Mouse (Mus musculus) right cerebral cortex, postnatal 10 days (tissue): ENCODE results near the gene Myh7b.
A peak's percentile ranks its signal among the peaks of the same experiment; 100 is the strongest.
"Not testable (repeated sequence)": the region's sequence is repeated elsewhere in the genome, so short reads cannot be mapped to it uniquely, and the experiment has no call there.

Source experiments
- DNase-seq, 2 experiments: peaks; one replicate each; pipeline ENCODE4 v3.0.0; 2021; ENCODE audit warnings: low spot score in 2 of 2

The Myh7b gene

DNA sequence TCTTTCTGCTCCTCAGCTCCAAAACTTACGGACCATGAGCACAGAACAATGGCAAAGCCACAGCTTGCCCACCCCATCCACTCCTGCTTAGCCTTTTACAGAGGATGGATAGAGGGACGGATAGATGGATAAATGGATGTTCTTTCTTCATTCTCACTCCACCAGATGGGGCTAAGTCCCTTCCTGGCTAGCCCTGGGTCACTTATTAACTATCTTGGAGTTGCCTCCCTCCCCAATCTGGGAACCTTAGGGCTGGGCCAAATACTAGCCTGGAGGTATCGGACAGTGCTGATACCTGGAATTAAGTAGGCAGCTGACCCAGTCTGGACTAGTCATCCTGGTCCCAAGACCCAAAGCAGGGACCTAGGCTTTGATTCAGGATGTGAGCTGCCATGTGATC, 7.3 kb upstream of the Myh7b start:
- DNase-seq = no peak

DNA sequence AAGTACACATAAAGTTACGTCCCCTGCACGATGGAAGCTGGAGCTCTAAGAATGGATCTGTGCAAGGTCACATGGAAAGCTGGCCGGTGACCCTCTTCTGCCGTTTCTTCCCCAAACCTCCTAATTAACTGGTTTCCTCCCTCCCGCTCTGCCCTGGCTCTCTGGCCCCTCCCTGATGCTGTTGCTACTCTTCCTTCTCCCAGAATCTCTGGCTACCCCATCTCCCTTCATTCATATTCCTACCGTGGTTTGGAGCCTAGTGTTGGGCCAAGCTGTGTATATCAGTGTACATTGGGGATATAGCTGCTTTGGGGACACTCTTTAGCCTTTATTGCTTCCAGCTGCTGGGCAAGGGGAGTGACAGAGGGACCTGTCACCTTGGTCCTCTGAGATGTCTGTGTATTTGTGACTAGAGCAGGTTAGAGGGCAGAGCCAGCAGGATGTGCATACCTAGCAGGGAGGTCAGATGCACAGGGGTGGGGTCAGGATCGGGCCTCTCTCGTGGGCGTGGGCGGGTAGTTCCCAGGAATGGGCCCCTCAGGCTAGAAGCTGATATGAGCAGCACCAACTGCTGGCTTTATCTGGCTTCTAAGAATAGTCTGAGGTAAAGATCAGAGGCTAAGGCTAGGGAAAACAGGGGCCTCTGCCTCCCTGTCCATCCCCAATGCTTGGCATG, 6.3 kb upstream of the Myh7b start:
- no peak for DNase-seq

DNA sequence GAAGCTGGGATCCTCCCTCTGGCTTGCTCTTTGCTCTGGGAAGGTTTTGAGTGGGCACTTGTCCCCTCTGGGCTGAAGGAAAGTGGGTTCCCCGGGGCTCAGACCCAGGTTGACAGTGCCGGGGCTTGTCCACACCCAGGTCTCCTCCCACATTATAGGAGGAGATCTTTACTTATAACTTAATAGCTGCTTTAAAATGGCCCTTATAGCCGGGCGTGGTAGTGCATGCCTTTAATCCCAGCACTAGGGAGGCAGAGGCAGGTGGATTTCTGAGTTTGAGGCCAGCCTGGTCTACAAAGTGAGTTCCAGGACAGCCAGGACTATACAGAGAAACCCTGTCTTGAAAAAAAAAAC, 5.8 kb upstream of the Myh7b start:
- not testable (repeated sequence) for DNase-seq

DNA sequence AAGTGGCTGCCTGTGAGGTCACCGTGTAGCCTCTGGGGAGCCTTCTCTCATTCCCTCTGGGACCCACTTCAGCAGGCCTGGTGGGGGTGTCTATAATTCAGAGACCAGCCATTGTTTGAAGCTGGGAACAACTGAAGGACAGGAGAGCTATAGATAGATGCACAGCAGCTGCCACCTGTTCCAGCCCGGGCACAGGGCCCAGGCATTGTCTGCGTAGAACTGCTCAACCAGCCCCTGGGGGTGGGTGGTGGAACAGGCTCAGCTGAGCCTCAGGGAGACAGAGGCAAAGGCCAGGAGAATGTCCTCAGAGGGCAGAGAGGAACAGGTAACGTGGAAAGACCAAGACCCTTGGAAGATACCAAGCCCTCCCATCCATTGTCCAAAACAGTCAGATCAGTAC, 4.7 kb upstream of the Myh7b start:
- peak in 1 of 2 experiments; percentile 49 for DNase-seq

DNA sequence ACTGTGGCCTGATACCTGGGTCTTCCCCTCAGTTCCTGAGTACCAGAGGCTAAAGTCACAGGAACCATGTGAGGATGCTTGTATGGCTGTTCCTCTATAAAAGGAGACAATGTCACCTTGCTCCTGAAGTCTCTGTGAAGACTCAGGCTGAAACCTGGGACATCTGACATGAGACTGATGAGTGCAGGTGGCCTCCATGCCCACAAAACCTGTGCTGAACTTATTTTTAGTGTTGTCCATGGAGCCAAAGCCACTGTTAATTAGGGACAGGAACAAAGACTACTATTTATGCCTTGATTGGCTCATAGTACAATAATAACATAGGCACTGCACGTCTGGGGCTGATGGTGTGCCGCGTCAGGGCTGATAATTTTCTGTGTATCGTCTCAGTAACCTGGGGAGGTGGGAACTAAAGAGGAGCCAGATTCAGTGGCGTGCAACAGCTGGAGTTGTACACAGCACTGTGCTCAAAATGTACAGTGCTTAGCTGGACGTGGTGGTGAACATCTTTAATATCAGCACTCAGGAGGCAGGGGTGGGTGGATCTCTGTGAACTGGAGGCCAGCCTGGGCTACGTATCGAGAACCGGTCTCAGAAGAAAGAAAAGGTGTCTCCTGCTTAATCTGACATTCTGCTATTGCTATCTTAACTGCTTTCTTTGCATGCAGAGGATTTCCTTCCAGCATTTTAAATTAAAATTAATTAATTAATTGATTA, 980 bp downstream of the Myh7b start:
- DNase-seq = no peak

DNA sequence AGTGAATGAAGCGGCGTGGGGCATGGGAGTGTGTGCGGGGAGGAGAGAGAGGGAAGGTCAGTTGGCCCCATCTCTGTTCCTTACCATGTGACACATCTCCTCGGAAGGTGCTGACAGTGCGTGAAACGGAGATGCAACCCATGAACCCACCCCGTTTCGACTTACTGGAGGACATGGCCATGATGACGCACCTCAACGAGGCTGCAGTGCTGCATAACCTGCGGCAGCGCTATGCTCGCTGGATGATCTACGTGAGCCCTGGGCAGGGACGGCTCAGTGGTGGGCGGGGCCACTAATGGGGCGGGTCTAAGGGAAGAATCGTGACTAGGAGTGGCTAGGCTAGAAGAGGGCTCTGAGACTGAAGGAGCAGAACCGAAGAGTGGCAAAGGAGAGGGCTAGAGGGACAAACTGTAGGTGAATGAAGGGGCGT, 2.3 kb downstream of the Myh7b start:
- DNase-seq = no peak

DNA sequence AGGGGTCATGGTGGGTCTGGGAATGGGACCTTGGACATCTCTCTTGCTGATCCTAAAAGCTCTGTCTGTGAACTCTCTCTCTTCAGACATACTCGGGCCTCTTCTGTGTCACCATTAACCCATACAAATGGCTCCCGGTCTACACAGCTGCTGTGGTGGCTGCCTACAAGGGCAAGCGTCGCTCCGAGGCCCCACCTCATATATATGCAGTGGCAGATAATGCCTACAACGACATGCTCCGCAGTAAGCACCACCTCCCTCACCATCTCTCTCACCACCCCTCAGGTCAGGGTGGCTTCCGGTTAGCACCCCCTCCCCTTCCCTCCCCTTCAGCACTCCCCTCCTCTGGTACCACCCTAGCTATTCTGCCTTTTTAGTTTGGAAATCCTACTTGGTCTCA, 2.9 kb downstream of the Myh7b start:
- DNase-seq = no peak

DNA sequence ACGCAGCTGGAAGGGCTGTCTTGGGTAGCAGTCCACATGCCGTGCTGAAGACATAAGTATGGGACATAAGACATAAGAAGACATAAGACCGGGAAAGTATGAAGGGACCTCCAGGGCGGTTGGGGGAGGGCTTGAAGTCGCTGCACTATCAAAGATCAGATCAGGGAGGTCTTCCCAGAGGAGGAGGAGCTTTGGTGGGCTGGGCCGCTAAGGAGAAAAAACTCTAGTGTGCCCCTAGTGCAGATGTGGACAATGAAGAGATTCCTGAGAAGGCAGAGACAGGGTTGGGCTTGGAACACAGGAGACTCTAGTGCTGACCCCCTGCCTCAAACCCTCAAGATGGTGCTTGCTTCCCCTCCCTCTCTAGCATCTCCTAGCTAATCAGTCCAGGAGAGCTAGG, 6.0 kb downstream of the Myh7b start:
- DNase-seq = no peak

DNA sequence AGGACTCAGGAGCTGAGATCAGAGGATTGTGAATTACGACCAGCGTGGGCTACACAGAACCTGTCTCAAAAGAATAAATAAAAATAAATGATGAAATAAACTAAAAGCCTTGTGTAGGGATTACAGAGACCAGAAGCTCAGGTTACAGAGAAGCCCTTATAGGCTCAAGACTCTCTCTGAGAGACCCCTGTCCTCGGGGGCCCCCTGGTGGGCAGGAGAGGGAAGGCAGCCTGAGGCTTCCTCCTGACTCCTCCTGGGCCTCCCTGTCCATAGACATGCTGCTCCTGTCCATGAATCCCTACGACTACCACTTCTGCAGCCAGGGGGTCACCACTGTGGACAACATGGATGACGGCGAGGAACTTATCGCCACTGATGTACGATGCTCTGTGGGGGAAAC, 8.8 kb downstream of the Myh7b start:
- peak; percentile 77 to 89 for DNase-seq

DNA sequence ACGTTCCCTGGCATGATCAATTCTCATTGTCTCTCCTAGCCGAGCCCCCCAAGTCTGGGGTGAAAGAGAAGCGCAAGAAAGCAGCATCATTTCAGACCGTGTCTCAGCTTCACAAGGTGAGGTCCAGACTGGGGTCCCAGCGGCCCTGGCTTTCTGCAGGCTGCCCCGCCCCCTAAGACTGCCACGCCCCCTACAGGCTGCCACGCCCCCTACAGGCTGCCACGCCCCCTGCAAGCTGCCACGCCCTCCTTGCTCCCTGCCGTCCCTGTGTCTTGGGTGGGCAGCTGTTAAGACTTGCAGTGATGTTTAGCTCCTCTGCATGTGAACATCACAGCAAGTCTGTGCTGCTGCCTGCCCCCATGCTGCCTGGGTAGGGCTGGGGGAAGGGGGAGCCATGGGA, 11.6 kb downstream of the Myh7b start:
- no peak for DNase-seq

DNA sequence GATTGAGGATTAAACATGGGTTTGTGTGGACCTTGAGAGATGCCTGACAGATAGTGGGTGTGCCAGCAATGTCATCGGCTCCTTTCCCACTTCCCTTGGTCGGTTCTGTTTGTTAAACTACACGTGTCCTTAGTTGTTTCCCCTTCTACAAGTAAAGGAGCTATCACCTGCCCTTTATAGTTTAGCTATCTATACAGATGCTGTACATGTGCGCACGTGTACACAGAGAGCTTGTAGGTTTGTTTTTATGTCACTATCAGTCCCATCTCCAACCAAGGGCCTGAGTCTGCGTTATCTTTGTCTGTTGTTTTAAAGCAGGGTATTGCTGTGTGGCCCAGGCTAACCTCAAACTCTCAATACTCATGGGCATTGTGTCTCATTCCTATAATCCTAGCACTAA, 13.0 kb downstream of the Myh7b start:
- DNase-seq = no peak

DNA sequence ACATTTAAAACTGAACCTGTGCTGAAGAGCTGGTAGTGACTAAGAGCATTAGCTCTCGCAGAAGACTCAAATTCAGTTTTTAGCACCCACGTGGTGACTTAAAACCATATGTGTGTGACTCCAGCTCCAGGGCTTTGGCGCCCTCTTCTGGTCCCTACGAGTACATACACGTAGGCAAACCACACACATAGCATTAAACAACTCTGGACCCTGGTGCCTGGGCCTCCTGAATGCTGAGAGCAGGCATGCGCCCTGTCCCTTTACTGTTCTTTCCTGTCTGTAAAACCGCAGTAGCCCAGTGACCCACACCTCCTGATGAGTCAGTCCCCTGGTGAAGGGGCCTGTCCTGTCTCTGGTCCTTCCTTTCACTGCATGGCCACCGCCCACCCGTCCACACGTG, 13.7 kb downstream of the Myh7b start:
- no peak for DNase-seq

DNA sequence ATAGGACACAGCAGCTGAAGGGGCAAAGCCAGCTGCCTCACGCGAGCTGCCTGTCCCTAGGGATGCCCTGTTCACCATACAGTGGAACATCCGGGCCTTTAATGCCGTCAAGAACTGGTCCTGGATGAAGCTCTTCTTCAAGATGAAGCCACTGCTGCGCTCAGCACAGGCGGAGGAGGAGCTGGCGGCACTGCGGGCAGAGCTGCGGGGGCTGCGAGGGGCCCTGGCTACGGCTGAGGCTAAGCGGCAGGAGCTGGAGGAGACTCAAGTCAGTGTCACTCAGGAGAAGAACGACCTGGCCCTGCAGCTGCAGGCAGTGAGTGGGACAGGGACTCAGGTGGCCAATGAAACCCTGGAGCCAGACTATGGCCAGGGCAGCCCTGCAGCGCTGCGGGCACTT, 15.3 kb downstream of the Myh7b start:
- DNase-seq = no peak

DNA sequence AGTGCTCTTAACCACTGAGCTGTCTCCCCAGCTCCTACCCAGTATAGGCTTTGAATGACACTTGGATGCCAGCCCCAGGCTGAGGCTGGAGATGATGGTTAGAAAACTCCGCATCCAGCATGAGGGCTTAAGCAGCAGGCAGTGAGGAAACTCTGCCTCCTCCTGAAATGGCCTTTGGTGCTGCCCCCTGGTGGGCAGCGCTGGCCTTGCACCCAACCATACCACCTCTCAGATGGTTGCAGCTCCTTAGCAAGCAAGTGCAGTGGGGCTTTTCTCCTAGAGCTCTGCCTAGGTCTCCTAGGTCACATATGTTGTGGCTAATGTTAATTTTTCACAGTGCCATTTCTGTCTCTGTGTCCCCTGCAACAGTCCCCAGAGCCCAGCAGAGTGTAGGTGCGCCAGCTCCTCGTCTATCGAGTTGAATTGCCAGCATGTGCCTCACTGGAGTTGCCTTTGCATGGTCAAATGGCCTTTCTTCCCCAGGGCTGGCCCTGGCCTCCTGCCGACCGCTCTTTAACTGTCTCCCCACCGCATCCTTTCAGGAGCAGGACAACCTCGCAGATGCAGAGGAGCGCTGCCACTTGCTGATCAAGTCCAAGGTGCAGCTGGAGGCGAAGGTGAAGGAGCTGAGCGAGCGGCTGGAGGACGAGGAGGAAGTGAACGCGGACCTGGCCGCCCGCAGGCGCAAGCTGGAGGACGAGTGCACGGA, 16.2 kb downstream of the Myh7b start:
- DNase-seq = peak; percentile 79 to 85

DNA sequence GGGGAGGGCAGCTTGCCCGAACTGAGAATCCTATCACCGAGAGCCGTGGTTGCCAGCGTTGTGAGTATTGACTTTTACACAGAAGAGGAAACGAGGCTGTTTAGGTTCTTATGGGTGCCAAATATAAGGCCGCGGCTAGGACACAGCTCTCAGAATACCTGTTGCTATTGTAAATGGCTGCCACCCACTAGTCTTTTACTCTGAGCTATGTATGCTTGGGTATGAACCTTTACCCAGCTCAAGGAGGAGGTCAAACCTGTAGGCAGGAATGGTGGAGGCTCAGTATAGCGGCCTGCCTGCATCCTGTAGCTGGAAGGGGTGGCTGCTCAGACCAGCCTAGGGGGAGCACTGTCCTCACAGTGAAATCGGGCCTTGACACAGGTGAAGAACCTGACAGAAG, 17.1 kb downstream of the Myh7b start:
- DNase-seq = no peak

DNA sequence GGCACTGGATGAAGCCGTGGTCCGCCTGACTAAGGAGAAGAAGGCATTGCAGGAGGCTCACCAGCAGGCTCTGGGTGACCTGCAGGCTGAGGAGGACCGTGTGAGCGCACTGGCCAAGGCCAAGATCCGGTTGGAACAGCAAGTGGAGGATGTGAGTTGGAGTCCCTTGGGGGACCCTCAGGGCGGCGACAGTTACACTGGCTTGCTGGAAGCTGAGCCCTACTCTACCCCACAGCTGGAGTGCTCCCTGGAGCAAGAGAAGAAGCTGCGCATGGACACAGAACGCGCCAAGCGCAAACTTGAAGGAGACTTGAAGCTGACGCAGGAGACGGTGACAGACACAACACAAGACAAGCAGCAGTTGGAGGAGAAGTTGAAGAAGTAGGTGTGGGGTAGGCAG, 17.5 kb downstream of the Myh7b start:
- DNase-seq = no peak

DNA sequence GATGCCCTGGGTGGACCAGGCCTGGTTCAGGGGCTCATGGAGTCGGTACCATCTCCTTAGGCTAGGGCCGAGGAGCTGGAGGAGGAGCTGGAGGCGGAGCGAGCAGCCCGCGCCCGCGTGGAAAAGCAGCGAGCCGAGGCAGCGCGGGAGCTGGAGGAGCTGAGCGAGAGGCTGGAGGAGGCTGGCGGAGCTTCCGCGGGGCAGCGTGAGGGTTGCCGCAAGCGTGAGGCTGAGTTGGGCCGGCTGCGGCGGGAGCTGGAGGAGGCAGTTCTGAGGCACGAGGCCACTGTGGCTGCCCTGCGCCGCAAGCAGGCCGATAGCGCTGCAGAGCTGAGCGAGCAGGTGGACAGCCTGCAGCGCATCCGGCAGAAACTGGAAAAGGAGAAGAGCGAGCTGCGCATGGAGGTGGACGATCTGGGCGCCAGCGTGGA, 18.2 kb downstream of the Myh7b start:
- DNase-seq = peak; percentile 79

DNA sequence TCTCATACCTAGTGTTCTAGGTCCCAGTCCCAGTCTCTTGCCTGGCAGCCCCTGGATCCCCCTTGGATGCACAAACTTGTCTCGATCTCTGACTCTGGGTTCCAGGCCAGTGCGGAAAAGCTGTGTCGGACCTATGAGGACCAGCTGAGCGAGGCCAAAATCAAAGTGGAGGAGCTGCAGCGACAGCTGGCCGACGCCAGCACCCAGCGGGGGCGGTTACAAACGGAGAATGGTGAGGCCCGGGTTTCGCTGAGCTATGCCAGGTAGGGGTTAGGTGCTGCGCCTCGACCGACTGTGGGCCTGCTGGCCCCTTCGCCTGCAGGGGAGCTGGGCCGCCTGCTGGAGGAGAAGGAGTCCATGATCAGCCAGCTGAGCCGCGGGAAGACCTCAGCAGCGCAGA, 19.1 kb downstream of the Myh7b start:
- DNase-seq = no peak

DNA sequence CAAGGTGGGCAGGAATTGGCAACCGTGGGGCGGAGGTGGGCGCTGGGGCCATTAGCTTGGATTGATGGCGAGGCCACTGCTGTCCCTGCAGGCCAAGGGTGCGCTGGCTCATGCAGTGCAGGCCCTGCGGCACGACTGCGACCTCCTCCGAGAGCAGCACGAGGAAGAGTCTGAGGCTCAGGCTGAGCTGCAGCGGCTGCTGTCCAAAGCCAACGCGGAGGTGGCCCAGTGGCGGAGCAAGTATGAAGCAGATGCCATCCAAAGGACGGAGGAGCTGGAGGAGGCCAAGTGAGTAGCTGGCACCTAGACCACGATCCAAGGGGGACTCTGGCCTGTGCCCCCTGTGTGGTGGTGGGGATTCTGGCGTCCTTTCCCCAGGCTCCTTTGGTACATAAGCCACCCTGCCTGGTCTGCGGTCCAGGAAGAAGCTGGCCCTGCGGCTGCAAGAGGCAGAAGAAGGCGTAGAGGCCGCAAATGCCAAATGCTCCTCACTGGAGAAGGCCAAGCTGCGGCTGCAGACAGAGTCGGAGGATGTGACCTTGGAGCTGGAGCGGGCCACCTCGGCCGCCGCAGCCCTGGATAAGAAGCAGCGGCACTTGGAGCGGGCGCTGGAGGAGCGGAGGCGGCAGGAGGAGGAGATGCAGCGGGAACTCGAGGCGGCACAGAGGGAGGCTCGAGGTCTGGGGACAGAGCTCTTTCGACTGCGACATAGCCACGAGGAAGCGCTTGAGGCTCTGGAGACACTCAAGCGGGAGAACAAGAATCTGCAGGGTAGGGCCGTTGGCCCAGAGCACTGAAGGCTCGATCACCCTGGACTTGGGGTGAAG, 19.8 kb downstream of the Myh7b start:
- DNase-seq = no peak

DNA sequence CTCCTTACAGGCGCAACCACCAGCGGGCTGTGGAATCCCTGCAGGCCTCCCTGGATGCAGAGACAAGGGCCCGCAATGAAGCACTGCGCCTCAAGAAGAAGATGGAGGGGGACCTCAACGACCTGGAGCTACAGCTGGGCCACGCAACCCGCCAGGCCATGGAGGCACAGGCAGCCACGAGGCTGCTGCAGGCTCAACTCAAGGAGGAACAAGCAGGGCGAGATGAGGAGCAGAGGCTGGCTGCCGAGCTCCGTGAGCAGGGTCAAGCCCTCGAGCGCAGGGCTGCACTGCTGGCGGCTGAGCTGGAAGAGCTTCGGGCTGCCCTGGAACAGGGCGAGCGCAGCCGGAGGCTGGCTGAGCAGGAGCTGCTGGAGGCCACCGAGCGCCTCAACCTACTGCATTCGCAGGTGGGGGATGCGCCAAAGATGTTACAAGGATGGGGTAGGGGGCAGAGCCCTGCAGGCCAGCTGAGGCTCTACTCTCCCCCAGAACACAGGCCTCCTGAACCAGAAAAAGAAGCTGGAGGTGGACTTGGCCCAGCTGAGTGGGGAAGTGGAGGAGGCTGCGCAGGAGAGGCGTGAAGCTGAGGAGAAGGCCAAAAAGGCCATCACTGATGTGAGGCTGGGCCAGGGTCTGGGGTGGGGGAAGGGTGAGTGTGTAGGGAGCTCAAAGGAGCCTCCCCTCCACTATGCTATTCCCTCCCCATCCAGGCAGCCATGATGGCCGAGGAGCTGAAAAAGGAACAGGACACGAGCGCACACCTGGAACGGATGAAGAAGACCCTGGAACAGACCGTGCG, 21.3 kb downstream of the Myh7b start:
- DNase-seq = no peak

DNA sequence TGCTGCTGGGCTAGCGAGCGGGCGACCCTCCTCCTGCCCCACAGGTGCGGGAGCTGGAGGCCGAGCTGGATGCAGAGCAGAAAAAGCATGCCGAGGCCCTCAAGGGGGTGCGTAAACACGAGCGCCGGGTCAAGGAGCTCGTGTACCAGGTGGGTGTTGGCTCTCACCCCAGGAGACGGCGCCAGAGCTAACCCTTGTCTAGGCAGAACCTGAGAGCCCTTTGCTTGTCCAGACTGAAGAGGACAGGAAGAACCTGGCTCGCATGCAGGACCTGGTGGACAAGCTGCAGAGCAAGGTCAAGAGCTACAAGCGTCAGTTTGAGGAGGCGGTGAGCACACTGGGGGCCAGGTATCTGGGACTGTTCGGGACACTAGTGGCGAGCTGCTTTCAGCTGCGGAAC, 22.1 kb downstream of the Myh7b start:
- no peak for DNase-seq
